Mouse (Mus musculus) E14TG2a.4 (cell line): ENCODE measurements around the gene Vmn1r37.

Experiments
- CTCF ChIP-seq: conservative IDR thresholded peaks from 2 replicates; pipeline ENCODE4 v1.5.1; 2014; ENCODE audit warnings: low read length
- NANOG ChIP-seq: IDR thresholded peaks from 2 replicates; pipeline ENCODE4 v1.6.1; 2014; ENCODE audit warnings: borderline replicate concordance, low read length, mixed read lengths
- POU5F1 ChIP-seq: IDR thresholded peaks from 2 replicates; pipeline ENCODE4 v1.6.1; 2014; ENCODE audit warnings: low read length, borderline replicate concordance

DNA sequence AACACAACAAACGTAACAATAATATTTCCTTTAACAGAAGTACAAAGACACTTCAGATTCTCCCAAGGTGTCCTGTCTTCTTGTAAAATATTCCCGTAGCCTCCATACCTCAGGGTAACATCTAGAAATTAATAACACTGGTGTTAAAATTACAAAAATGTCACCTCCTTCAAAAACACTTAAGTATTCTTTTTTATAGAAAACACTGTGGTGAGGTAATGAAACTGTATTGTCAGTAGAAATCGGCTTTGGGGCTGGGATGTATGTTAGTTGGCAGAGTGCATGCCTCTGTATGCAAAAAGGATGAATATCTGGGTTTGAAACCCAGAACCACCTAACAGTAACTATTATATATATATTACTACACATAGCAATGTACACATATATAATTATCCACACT, 43.4 kb upstream of the Vmn1r37 start, which contains the start of gene Vmn1r35:
- no peak for TF ChIP-seq CTCF
- TF ChIP-seq NANOG = no peak
- TF ChIP-seq POU5F1 = no peak
